Mouse (Mus musculus) olfactory bulb, adult 2 months (tissue): ENCODE measurements around the gene Unc5c.

Experiments used
- CTCF ChIP-seq: fragments of 200-500 bp; IDR thresholded peaks from 2 replicates; pipeline ENCODE4 v1.5.1; 2012; ENCODE audit warnings: low read depth, mild to moderate bottlenecking, low read length, moderate library complexity; ENCODE audit not compliant: insufficient read depth
- POLR2A ChIP-seq: fragments of 200-500 bp; IDR thresholded peaks from 2 replicates; pipeline ENCODE4 v1.6.1; 2012; ENCODE audit warnings: mild to moderate bottlenecking, low read depth, low read length, moderate library complexity; ENCODE audit not compliant: insufficient read depth

GRCm38 (mm10) chr3:141498348-141499056 is 33.5 kb downstream of the Unc5c start:
- TF ChIP-seq POLR2A (no peak), CTCF (no peak)
